Mouse (Mus musculus) stomach, embryonic 15.5 days (tissue): ENCODE results near the gene Acsm5. TPM values are rescaled to one million over a fixed set of nuclear protein-coding genes. Genes with fewer than 3 reads are reported as not detected.

Experiments
- ATAC-seq: fragments of 200-750 bp; cut with Nextera tagmentation; 2 replicates; pipeline ENCODE4 v1.8.0; 2017; ENCODE audit warnings: low read depth, moderate number of reproducible peaks, moderate TSS enrichment; ENCODE audit not compliant: insufficient read depth, low FRiP score
- H3K27ac ChIP-seq: fragments of 300-500 bp; sonication (generic); 2 replicates; pipeline ENCODE4 v1.5.1; 2015; ENCODE audit warnings: mild to moderate bottlenecking, inconsistent platforms
- H3K27me3 ChIP-seq: fragments of 300-500 bp; sonication (generic); replicated peaks from 2 replicates; pipeline ENCODE4 v1.6.1; 2015; ENCODE audit warnings: inconsistent platforms
- H3K36me3 ChIP-seq: fragments of 300-500 bp; sonication (generic); 2 replicates; pipeline ENCODE4 v1.6.1; 2015; ENCODE audit warnings: inconsistent platforms
- H3K4me1 ChIP-seq: fragments of 300-500 bp; sonication (generic); 2 replicates; pipeline ENCODE4 v1.6.1; 2015; ENCODE audit warnings: inconsistent platforms
- H3K4me2 ChIP-seq: fragments of 300-500 bp; sonication (generic); 2 replicates; pipeline ENCODE4 v1.6.1; 2015; ENCODE audit warnings: mild to moderate bottlenecking, inconsistent platforms
- H3K4me3 ChIP-seq: fragments of 300-500 bp; sonication (generic); replicated peaks from 2 replicates; pipeline ENCODE4 v1.5.1; 2015; ENCODE audit warnings: inconsistent platforms
- H3K9ac ChIP-seq: fragments of 300-500 bp; sonication (generic); 2 replicates; pipeline ENCODE4 v1.6.1; 2015; ENCODE audit warnings: inconsistent platforms
- H3K9me3 ChIP-seq: fragments of 300-500 bp; sonication (generic); 2 replicates; pipeline ENCODE4 v1.6.1; 2016; ENCODE audit warnings: inconsistent platforms
- WGBS: fragments of 180-500 bp; shearing (Covaris S2); methylation state at CpG from one replicate; pipeline ENCODE4 v1.1.7; 2015; 5-methylcytosine and 5-hydroxymethylcytosine counted together
- polyA plus RNA-seq: library from polyadenylated mRNA; unstranded; fragments of >200 nt; fragmentation: Nextera tagmentation; extraction: Ambion mirVana; gene quantifications from 2 replicates; pipeline ENCODE4 v1.2.1, GENCODE M21; 2015

Acsm5 gene
- polyA plus RNA-seq, 1 experiment from 2014 or later, result 0.15 TPM

DNA sequence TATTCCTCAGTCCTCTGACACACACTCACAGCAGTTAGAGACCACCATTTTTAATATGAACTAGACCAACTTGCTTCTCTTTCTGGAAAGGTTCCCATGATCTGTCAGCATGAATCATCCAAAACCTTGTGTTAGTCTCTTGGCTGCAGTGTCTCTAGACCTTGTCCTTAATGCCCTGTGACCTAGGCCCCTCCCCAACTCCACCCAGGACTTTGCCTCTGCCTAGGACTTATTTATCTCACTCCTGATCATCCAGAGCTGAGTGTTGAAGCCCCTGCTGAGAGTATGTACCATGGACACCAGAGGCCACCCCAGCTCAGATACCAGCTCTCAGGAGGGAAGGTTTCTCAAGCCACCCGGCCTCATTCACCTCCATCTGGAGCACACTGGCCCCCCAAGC lies 3.1 kb downstream of the Acsm5 start:
- WGBS, result 81% methylated on average over 1 of the region's 1 CpGs
- Histone ChIP-seq H3K4me3 (no peak overlapping the region), H3K9me3 (no peaks in the 10 kb centered on the region), H3K4me2 (no peak overlapping the region), H3K36me3 (no peaks in the 10 kb centered on the region), H3K9ac (no peak overlapping the region), H3K27me3 (no peaks in the 10 kb centered on the region), H3K4me1 (no peaks in the 10 kb centered on the region), H3K27ac (no peak overlapping the region)
- ATAC-seq, result no peak

DNA sequence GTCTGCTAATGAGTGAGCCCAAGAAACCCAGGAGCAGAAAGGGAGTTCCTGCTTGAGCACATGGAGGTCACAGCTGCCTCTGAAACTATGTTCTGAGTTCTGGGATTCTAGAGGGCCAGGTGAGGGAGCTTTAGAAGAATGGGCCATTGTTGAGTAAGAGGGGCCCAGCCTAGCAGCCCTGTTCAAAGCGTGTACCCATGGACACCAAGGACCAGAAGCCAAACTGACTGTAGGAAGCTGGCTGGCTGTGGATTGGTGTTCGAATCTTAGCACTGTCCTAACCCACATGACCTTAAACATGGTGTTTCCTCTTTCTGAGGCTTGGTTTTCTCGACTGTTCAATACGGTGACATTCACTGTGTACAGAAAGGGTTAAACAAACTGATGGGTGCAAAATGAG lies 4.1 kb downstream of the Acsm5 start, which contains the start of gene Pdilt:
TSS of gene Pdilt (minus strand) at position 101 of the 400 bp plus-strand sequence.
- WGBS, result 67% methylated on average over 4 of the region's 4 CpGs
- Histone ChIP-seq H3K4me2 (no peak within 1 kb of the TSS), H3K27me3 (no peaks in the 10 kb centered on the region), H3K27ac (no peak within 1 kb of the TSS), H3K4me1 (no peaks in the 10 kb centered on the region), H3K9ac (no peak within 1 kb of the TSS), H3K4me3 (no peak within 1 kb of the TSS), H3K36me3 (no peaks in the 10 kb centered on the region), H3K9me3 (no peaks in the 10 kb centered on the region)
- no peak for ATAC-seq

DNA sequence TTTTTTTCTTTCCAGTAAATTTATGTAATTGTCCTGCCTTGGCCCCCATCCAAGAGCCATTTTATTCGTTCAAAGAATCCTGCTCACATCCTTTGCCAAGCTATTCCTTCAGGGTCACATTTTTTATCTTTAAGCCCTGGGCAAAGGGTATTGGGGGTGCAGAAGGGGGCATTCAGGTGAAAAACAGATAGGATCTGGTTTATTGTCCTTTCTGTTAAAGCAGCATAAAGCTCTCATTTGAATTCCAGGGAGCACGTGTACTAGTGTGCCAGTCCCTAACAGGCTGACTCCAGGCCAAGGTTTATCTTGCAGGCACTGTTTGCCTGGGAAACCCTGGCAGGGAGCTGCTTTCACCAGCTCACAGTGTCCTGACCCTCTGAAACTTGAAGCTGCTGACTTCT lies 6.6 kb downstream of the Acsm5 start:
- WGBS, result 24% methylated on average over 2 of the region's 2 CpGs
- H3K9ac ChIP-seq, result no peak overlapping the region
- no peak overlapping the region for H3K4me3 ChIP-seq
- H3K4me1 ChIP-seq, result no peaks in the 10 kb centered on the region
- H3K27ac ChIP-seq, result no peak overlapping the region
- no peaks in the 10 kb centered on the region for H3K9me3 ChIP-seq
- H3K27me3 ChIP-seq, result no peaks in the 10 kb centered on the region
- no peaks in the 10 kb centered on the region for H3K36me3 ChIP-seq
- no peak overlapping the region for H3K4me2 ChIP-seq
- no peak; the same call in 1 of the 2 replicates for ATAC-seq

DNA sequence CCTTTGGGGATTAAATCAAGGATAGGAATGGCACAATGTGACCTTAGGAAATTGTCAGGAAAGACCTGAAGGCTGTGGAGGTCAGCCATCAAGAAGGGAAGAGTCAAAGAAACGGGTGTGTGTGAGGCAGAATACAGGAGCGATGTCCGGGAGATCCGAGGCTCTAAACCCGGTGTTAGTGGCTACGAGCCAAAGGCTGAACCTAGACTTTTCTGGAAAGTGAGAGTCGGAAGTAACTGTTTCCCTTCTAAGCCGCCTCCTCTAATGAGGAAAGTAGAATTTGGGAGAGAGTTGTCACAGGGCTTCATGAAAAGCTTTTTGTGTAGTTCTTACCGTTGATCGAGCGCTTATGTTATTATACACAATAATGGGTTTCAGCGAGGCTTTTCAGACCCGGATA lies 7.2 kb downstream of the Acsm5 start:
- no peak overlapping the region for H3K27ac ChIP-seq
- no peak overlapping the region for H3K4me2 ChIP-seq
- no peaks in the 10 kb centered on the region for H3K9me3 ChIP-seq
- H3K4me1 ChIP-seq, result no peaks in the 10 kb centered on the region
- H3K4me3 ChIP-seq, result no peak overlapping the region
- no peaks in the 10 kb centered on the region for H3K36me3 ChIP-seq
- H3K27me3 ChIP-seq, result no peaks in the 10 kb centered on the region
- H3K9ac ChIP-seq, result no peak overlapping the region
- ATAC-seq, result no peak
- WGBS, result 77% methylated on average over 13 of the region's 13 CpGs

DNA sequence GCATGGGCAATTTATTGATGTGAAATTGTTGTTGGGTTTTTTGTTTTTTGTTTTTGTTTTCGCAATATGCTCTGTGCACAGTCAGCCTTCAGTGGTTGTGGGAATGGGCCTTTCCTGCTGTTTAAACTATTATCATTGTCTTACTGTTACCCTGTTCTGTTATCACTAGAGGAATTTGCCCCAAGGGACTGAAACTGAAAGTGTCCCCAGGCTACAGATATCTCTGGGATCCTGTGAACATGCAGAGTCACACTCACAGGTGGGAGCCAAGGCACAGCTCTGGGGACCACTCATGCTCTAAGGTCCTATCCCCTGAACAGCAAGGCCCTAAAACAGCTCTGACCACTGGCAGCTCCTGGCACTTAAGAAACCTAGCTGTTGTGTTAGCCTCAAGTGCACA lies 7.9 kb downstream of the Acsm5 start:
- Histone ChIP-seq H3K9me3 (no peaks in the 10 kb centered on the region), H3K27ac (no peak overlapping the region), H3K9ac (no peak overlapping the region), H3K4me1 (no peaks in the 10 kb centered on the region), H3K27me3 (no peaks in the 10 kb centered on the region), H3K36me3 (no peaks in the 10 kb centered on the region), H3K4me2 (no peak overlapping the region), H3K4me3 (no peak overlapping the region)
- no peak for ATAC-seq
- 88% methylated on average over 1 of the region's 1 CpGs for WGBS

DNA sequence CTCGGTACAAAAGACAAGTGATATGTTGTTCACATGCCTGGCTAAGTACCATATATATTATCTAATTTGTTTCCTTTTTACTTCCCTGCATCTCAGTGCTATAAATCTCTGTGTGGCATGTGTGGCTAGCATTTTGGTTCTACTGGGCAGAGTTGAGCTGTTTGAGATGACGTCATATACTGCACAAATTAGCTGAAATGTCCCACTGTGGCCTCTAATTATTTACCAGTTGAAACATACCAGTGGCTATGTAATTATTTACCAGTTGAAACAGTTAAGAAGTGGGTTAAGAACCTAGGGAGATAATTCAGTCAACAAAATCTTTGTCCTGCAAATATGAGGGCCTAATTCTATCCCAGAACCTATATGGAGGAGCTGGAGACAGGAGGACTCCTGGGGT lies 8.3 kb downstream of the Acsm5 start:
- Histone ChIP-seq H3K27me3 (no peaks in the 10 kb centered on the region), H3K36me3 (no peaks in the 10 kb centered on the region), H3K4me2 (no peak overlapping the region), H3K27ac (no peak overlapping the region), H3K9ac (no peak overlapping the region), H3K9me3 (no peaks in the 10 kb centered on the region), H3K4me3 (no peak overlapping the region), H3K4me1 (no peaks in the 10 kb centered on the region)
- 59% methylated on average over 2 of the region's 2 CpGs for WGBS
- ATAC-seq, result no peak

DNA sequence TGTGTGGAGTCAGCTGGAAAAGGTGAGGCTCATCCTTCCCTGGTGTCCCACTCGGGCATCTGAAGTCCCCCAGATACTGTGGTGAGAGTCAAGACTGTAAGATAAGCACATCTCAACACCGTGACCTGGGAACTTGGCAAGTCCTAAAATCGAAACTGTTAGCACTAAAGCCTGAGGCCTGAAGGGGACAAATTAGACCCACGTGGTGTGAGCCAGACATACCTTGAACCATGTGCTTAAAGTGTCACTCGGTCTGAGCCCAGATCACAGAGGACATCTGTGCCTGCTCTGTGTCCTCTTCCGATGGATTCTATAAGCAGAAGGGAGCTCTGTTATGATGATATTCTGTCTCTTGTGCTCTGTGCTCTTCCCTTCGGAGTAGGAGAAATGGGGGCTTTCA lies 9.4 kb downstream of the Acsm5 start:
- WGBS, result 71% methylated on average over 7 of the region's 7 CpGs
- Histone ChIP-seq H3K27me3 (no peaks in the 10 kb centered on the region), H3K27ac (no peak overlapping the region), H3K9me3 (no peaks in the 10 kb centered on the region), H3K4me3 (no peak overlapping the region), H3K4me1 (no peaks in the 10 kb centered on the region), H3K9ac (no peak overlapping the region), H3K36me3 (no peaks in the 10 kb centered on the region), H3K4me2 (no peak overlapping the region)
- no peak for ATAC-seq

DNA sequence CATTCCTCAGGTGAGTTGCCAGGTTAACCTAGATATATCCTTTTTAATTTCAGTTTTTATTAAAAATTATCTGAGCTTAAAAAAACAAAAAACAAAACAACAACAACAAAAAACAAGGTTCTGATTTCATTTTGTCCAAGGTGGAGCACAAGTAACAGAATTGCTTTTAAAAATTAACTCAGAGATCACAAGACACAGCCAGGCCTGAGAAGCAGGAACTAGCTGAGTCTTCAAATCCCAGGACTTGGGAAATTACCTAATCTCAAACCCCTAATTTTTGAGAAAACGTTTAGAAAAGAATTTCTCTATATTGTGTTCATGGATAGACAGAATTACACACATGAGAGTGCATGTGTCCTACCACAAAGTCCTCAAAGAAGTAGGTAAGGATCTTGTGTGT lies 13.7 kb downstream of the Acsm5 start:
- H3K4me3 ChIP-seq, result no peak overlapping the region
- no peaks in the 10 kb centered on the region for H3K4me1 ChIP-seq
- no peak overlapping the region for H3K9ac ChIP-seq
- ATAC-seq, result no peak
- no peak overlapping the region for H3K4me2 ChIP-seq
- no peak overlapping the region for H3K27ac ChIP-seq
- H3K36me3 ChIP-seq, result no peaks in the 10 kb centered on the region
- no peaks in the 10 kb centered on the region for H3K27me3 ChIP-seq
- H3K9me3 ChIP-seq, result no peaks in the 10 kb centered on the region
- WGBS, result 49% methylated on average over 1 of the region's 1 CpGs

DNA sequence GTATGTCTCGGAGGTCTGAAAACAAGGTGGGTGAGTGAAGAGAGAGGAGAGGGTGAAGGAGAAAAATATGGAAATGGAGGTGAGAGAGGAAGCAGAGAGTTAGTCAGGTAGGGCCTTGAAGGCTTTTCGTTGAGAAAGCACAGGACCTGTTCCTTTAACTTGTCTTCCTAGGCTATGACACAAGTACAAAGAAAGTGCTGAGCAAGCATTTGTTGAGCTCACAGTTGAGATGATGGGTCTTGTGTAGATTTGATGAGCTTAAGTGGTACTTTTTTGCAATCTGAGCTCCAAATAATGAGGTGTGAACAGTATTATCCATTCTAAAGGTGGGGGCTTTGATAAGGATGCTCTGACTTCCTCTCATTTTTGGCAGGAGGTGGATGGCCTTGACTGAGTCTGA lies 15.1 kb downstream of the Acsm5 start:
- ATAC-seq, result no peak
- Histone ChIP-seq H3K36me3 (no peaks in the 10 kb centered on the region), H3K27ac (no peak overlapping the region), H3K9ac (no peak overlapping the region), H3K4me3 (no peak overlapping the region), H3K9me3 (no peaks in the 10 kb centered on the region), H3K27me3 (no peaks in the 10 kb centered on the region), H3K4me1 (no peaks in the 10 kb centered on the region), H3K4me2 (no peak overlapping the region)
- WGBS, result 85% methylated on average over 2 of the region's 2 CpGs

DNA sequence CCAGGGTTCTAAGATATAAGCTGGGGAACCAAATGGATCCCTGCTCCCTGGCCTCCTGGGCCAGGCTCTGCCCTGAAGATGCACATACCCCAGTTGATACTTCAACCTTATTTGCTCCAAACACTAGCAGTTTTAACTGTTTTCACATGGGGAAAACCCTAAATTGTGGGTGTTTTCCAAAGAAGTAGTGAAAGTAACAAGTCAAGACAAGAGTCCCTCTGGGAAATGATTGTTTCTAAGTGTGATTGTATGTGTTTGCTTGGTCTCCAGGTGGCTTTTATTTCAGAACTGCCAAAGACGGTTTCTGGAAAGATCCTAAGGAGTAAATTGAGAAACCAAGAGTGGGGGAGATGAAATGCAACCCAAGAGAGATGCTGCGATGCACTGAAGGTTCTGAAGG lies 23.2 kb downstream of the Acsm5 start:
- Histone ChIP-seq H3K4me3 (no peak overlapping the region), H3K9me3 (no peaks in the 10 kb centered on the region), H3K4me1 (no peaks in the 10 kb centered on the region), H3K27me3 (no peaks in the 10 kb centered on the region), H3K27ac (no peak overlapping the region), H3K9ac (no peak overlapping the region), H3K36me3 (no peaks in the 10 kb centered on the region), H3K4me2 (no peak overlapping the region)
- ATAC-seq, result no peak
- 74% methylated on average over 2 of the region's 2 CpGs for WGBS

DNA sequence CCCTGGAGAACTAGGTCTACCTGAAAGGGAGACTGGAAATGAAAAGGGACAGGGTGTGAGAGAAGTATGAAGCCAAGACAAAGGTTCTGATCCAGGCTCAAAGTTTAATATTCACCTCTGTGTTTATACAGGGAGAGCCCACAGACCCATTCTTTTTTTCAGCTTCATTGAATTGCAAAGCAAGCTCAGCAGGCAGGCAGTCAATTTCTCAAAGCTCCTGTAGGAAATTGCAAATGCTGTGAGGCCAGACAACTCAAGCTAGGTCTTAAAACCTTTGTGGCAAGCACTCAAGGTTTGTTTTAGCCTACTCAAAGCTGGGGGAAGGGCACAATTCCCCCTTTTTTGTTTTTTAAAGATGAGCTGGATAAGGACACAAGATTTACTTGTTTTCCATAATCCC lies 26.3 kb downstream of the Acsm5 start:
- Histone ChIP-seq H3K27me3 (no peaks in the 10 kb centered on the region), H3K27ac (no peak overlapping the region)
- ATAC-seq, result no peak

DNA sequence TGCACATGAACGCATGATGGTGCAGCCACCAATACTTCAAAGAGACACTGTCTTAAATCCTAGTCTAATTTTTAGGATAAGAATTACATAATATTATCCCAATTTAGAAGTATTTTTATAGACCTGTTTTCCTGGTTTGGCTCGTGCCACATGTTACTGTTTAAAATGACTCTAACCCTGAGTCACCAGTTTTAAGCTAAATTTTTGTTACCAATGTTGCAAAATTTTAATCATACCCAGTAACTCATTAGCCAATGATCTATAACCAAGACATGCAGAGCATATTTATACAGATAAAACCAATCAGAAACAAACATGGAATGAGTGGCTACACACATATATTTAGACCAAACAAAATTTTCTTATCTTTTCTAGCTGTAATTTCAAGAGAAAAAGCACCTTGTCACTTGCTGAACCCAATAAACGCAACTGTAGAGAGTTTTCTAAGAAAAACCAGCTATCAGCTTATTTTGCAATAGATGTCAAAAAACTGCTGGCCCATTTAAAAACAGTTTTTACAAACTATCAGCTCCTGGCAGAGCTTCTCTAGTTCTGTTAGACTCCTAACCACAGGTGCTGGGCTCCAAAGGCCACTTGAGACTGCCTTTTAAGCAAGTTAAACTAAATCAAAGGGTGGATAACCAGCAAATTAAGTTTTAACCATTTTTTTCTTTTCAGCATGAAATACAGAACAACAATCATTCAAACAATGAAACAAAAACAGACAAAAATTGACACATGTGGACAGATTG lies 31.4 kb downstream of the Acsm5 start:
- Histone ChIP-seq H3K27me3 (no peaks in the 10 kb centered on the region), H3K27ac (no peak overlapping the region), H3K4me2 (no peak overlapping the region), H3K36me3 (no peaks in the 10 kb centered on the region), H3K4me3 (no peak overlapping the region), H3K9me3 (no peaks in the 10 kb centered on the region), H3K9ac (no peak overlapping the region), H3K4me1 (no peaks in the 10 kb centered on the region)
- no peak for ATAC-seq
- 76% methylated on average over 3 of the region's 3 CpGs for WGBS

More for the DNA sequence above, 26.3 kb downstream of the Acsm5 start:
- Histone ChIP-seq H3K9me3 (no peaks in the 10 kb centered on the region), H3K9ac (no peak overlapping the region), H3K4me3 (no peak overlapping the region), H3K4me2 (no peak overlapping the region), H3K36me3 (no peaks in the 10 kb centered on the region), H3K4me1 (no peaks in the 10 kb centered on the region)

DNA sequence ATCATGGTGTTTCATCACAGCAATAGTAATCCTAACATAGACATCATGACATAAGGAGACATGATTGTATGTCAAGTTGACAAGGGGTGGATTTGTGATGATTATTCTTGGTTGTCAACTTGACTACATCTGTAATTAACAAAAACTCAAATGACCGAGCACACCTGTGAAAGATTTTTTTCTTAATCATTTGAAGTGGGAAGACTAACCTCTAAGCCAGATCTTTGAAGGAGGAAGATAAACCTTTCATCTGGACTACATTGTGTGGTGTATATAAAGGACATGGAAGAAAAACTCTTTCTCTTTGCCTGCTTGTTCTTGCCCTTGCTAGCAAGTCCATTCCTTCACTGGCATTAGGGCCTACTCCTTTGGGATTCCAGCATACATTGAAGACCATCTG lies 34.8 kb downstream of the Acsm5 start, which contains the start of gene Acsm2:
TSS of gene Acsm2 (plus strand) at position 301 of the 400 bp plus-strand sequence.
- 68% methylated on average over 1 of the region's 1 CpGs for WGBS
- Histone ChIP-seq H3K9me3 (no peaks in the 10 kb centered on the region), H3K36me3 (no peaks in the 10 kb centered on the region)

More for the DNA sequence above, 34.8 kb downstream of the Acsm5 start, which contains the start of gene Acsm2:
- Histone ChIP-seq H3K27me3 (no peaks in the 10 kb centered on the region), H3K4me2 (no peak within 1 kb of the TSS), H3K4me3 (no peak within 1 kb of the TSS), H3K4me1 (no peaks in the 10 kb centered on the region), H3K27ac (no peak within 1 kb of the TSS), H3K9ac (no peak within 1 kb of the TSS)
- no peak for ATAC-seq
